Mouse (Mus musculus): ENCODE measurements around the gene AI987944. TPM values are rescaled to one million over a fixed set of nuclear protein-coding genes. Genes with fewer than 3 reads are reported as not detected.

AI987944 gene
- total RNA-seq (2021) (10 to 100 TPM; 10.1 to 10.6 TPM), polyA plus RNA-seq (2012; rRNA removed) (3.5 and 6.5 TPM in 2 replicates)
- long read RNA-seq, transcript AI987944-202 (5 exons, 2,071 nt): major isoform, 8 of 14 reads
- long read RNA-seq, partial matches to known transcripts: 0 of 14 reads
- long read RNA-seq, other reads (novel, unspliced or antisense): 3 of 14 reads

DNA sequence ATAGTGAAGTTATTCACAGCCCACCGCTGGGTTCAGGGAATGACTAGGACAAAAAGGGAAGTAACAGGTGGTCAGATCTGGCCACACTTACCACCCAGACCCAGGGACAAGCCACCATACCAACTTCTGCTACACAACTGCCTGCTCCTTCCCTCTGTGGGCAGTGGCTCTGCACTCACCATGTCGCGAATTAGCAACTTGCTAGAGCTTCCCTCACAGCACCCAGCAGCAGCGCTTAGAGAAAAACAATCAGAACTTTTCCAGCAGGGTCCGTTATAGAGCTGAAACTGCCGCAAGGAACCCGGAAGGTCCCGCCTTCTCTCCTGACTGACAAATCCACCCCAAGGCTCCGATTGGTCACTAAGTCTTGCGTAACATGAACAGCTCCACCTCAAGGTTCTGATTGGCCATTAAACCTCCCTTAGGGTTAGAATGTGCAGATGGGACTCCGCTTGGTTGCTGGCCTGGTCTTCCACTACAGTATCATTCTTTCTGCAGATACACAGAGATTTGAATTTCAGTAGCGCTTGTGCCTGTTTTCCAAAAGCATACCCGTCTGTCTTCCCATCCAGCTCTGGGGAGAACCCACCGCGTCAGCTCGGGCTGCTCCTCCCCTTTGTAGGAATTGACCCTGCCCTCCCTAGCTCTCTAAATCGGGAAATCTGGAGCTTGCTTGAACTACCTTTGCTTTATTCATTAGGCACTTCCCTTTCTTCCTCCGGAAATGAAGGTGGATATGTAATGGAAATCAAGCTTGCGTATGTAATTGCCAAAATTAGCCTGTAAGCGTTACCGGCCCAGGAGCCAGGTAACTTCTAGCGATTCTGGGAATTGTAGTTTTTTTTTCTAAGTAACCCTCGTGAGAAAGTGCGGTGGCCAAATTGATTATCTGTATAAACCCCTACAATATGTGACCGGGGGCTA, at the start of gene AI987944:
AI987944 (minus strand) TSS at position 332 of the 924 bp plus-strand sequence.
- under 1% methylated on average over 25 of the region's 25 CpGs for WGBS
- no peaks in the 10 kb centered on the region for H3K27me3 ChIP-seq (ENCODE audit: control insufficient read depth, insufficient read depth, low read length)
- H3K9ac ChIP-seq (ENCODE audit: low read depth, low read length): peak within 1 kb of the TSS; percentile 77
- H3K4me1 ChIP-seq (ENCODE audit: control insufficient read depth, insufficient read depth, low read length): no peaks in the 10 kb centered on the region
- peak; percentile 80 to 88 for DNase-seq
- no peaks in the 10 kb centered on the region for H3K79me2 ChIP-seq (replicated peaks; ENCODE audit: control insufficient read depth, insufficient read depth, low read length)
- peak within 1 kb of the TSS; percentile 86 for H3K4me3 ChIP-seq
- H3K36me3 ChIP-seq (ENCODE audit: control insufficient read depth, insufficient read depth, low read length): no peaks in the 10 kb centered on the region
- peak; percentile 59 for TF ChIP-seq POLR2A (IDR thresholded peaks at IDR 0.05; ENCODE audit: insufficient read depth, low read depth, low read length)
- TF ChIP-seq CTCF (IDR thresholded peaks at IDR 0.05): peak; percentile 28
- no peak for TF ChIP-seq EP300 (IDR thresholded peaks at IDR 0.05; ENCODE audit: insufficient read depth, low read depth, low read length)
- intact Hi-C loops (cut with DNase I): loop anchor here (5.0 to 10.0 kb wide), 2 partner anchors 239 to 1111 kb away; partner anchors contain the start of genes Zfp141 and Zfp788
- H3K27ac ChIP-seq: peak within 1 kb of the TSS; percentile 95

DNA sequence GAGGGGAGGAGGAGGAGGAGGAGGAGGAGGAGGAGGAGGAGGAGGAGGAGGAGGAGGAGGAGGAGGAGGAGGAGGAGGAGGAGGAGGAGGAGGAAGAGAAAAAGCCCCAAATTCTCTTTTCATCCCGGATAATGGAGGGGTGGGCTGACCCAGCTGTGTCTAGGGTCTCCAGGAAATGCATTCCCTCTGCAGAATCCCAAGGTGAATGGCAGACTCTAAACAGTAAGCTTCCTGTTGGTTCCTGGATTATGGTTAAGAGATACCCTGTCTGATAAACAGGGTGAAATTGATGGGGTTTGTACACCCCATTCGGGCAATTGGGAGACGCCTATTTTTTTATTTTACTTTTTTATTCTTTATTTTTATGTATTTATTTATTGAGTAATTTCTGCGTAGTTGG, 951 bp upstream of the AI987944 start:
- Histone ChIP-seq H3K36me3 (ENCODE audit: control insufficient read depth, insufficient read depth, low read length) (no peaks in the 10 kb centered on the region), H3K79me2 (replicated peaks; ENCODE audit: control insufficient read depth, insufficient read depth, low read length) (no peaks in the 10 kb centered on the region), H3K4me3 (no peak overlapping the region), H3K27me3 (ENCODE audit: control insufficient read depth, insufficient read depth, low read length) (no peaks in the 10 kb centered on the region), H3K4me1 (ENCODE audit: control insufficient read depth, insufficient read depth, low read length) (no peaks in the 10 kb centered on the region), H3K9ac (ENCODE audit: low read depth, low read length) (no peak overlapping the region), H3K27ac (no peak overlapping the region)
- TF ChIP-seq POLR2A (IDR thresholded peaks at IDR 0.05; ENCODE audit: insufficient read depth, low read depth, low read length) (no peak), CTCF (IDR thresholded peaks at IDR 0.05) (no peak), EP300 (IDR thresholded peaks at IDR 0.05; ENCODE audit: insufficient read depth, low read depth, low read length) (no peak)
- intact Hi-C loops (cut with DNase I): loop anchor here (2.0 to 10.0 kb wide), 4 partner anchors 105 to 1111 kb away; partner anchors contain the start of genes 2610021A01Rik, AW146154, Gm20449 and Zfp141
- DNase-seq: no peak
- 75% methylated on average over 4 of the region's 4 CpGs for WGBS

Other genes with a start within 250 kb of the AI987944 start
- not detected for gene Gm5592, start 239.5 kb downstream of the AI987944 start, total RNA-seq (2021)
- not detected in 2 replicates for gene Gm5592, start 239.5 kb downstream of the AI987944 start, polyA plus RNA-seq (2012; rRNA removed)
- under 1 TPM; 0.16 to 0.20 TPM for gene Vmn2r57, start 55.3 kb upstream of the AI987944 start, total RNA-seq (2021)
- 0.23 and 0.25 TPM in 2 replicates for gene Vmn2r57, start 55.3 kb upstream of the AI987944 start, polyA plus RNA-seq (2012; rRNA removed)
- gene Gm20449, start 106.0 kb upstream of the AI987944 start, total RNA-seq (2021): under 1 TPM; 0.08 to 0.09 TPM
- gene Gm20449, start 106.0 kb upstream of the AI987944 start, polyA plus RNA-seq (2012; rRNA removed): 0.04 and 0.20 TPM in 2 replicates
- gene AW146154, start 106.5 kb upstream of the AI987944 start, total RNA-seq (2021): 1 to 10 TPM; 3.3 to 5.2 TPM
- 2.2 and 4.9 TPM in 2 replicates for gene AW146154, start 106.5 kb upstream of the AI987944 start, polyA plus RNA-seq (2012; rRNA removed)
- under 1 TPM in 1 of 2 experiments, not detected in 1; 0.16 TPM for gene Gm6871, start 180.3 kb upstream of the AI987944 start, total RNA-seq (2021)
- not detected in 2 replicates for gene Gm6871, start 180.3 kb upstream of the AI987944 start, polyA plus RNA-seq (2012; rRNA removed)
- gene 2610021A01Rik, start 205.9 kb upstream of the AI987944 start, total RNA-seq (2021): 1 to 10 TPM; 8.5 to 9.2 TPM
- 3.4 and 4.4 TPM in 2 replicates for gene 2610021A01Rik, start 205.9 kb upstream of the AI987944 start, polyA plus RNA-seq (2012; rRNA removed)
- 10 to 100 TPM in 1 of 2 experiments, 1 to 10 TPM in 1; 8.5 to 10.4 TPM for gene Zfp788, start 239.8 kb upstream of the AI987944 start, total RNA-seq (2021)
- 0.90 and 2.3 TPM in 2 replicates for gene Zfp788, start 239.8 kb upstream of the AI987944 start, polyA plus RNA-seq (2012; rRNA removed)

All from heart, adult 2 months (tissue).